Mouse (Mus musculus): Measurements from ENCODE around the gene Gm1043. TPM values are rescaled to one million over a fixed set of nuclear protein-coding genes. Genes with fewer than 3 reads are reported as not detected.
A peak's percentile ranks its signal among the peaks of the same experiment; 100 is the strongest.

The Gm1043 gene
- polyA plus RNA-seq, 1 experiment, result not detected

DNA sequence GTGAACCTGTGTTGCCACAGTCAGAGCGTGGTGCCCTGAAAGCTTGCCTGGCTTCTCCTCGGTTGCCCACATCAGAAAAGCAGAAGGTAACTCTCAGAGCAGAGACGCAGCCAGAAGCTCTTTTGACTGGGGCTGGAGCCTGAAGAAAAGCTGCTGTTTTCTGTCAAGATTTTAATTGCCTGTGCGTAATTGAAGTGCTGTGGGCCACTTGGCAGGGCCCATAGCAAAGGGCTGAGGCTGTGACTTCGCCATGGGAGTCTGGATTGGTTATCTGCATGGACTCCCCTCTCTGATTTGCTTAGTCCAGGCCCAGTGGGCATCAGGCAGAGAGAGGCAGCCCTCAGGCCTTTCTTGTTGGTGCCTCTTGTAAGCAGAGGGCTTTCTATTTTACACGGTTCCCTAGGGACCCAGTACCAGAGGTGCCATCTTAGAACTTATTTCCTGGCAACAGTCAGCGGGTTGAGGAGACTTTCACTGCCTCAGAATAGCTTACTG, 36.1 kb downstream of the Gm1043 start:
- H3K4me1 ChIP-seq (ENCODE audit: control insufficient read depth, insufficient read depth, insufficient read length, low read length), result no peaks in the 10 kb centered on the region
- no peak overlapping the region for H3K4me3 ChIP-seq (ENCODE audit: insufficient read depth, low read depth, low read length)
- H3K27ac ChIP-seq (replicated peaks; ENCODE audit: low read depth, low read length), result no peak overlapping the region

- no peak overlapping the region for H3K27ac ChIP-seq (replicated peaks; ENCODE audit: low read depth, low read length)
- no peaks in the 10 kb centered on the region for H3K4me1 ChIP-seq (ENCODE audit: control insufficient read depth, insufficient read depth, insufficient read length, low read length)
- H3K4me3 ChIP-seq (ENCODE audit: insufficient read depth, low read depth, low read length), result no peak overlapping the region
These were observed 46.7 kb downstream of the Gm1043 start for GRCm38 (mm10) chr5:37131841-37132240.

GRCm38 (mm10) chr5:37141745-37142144, 56.6 kb downstream of the Gm1043 start:
- Histone ChIP-seq H3K4me1 (ENCODE audit: control insufficient read depth, insufficient read depth, insufficient read length, low read length) (no peaks in the 10 kb centered on the region), H3K27ac (replicated peaks; ENCODE audit: low read depth, low read length) (no peak overlapping the region), H3K4me3 (ENCODE audit: insufficient read depth, low read depth, low read length) (no peak overlapping the region)

- Histone ChIP-seq H3K27ac (replicated peaks; ENCODE audit: low read depth, low read length) (no peak overlapping the region), H3K4me1 (ENCODE audit: control insufficient read depth, insufficient read depth, insufficient read length, low read length) (no peaks in the 10 kb centered on the region), H3K4me3 (ENCODE audit: insufficient read depth, low read depth, low read length) (no peak overlapping the region)
These were observed 62.4 kb downstream of the Gm1043 start for GRCm38 (mm10) chr5:37147536-37147935.

DNA sequence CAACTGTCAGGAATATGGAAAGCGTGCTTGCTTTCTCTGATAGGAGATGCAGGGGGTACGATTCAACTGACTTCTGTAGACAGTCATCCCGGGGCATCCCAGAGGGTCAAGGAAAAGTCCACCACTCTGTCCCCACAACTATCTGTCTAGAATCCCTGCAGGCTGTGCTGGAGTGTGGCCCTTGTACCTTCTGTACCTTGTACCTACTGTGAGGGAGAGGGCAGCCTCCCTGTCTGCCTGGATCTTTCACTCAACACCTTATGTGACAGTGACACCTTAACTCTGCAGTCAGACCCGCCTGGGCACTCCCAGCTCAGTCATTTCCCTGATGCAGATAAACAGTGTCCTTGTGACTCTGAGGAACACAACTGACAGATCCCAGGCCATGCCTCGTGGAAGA, 65.5 kb downstream of the Gm1043 start:
- Histone ChIP-seq H3K27ac (replicated peaks; ENCODE audit: low read depth, low read length) (no peak overlapping the region), H3K4me3 (ENCODE audit: insufficient read depth, low read depth, low read length) (no peak overlapping the region), H3K4me1 (ENCODE audit: control insufficient read depth, insufficient read depth, insufficient read length, low read length) (no peaks in the 10 kb centered on the region)

DNA sequence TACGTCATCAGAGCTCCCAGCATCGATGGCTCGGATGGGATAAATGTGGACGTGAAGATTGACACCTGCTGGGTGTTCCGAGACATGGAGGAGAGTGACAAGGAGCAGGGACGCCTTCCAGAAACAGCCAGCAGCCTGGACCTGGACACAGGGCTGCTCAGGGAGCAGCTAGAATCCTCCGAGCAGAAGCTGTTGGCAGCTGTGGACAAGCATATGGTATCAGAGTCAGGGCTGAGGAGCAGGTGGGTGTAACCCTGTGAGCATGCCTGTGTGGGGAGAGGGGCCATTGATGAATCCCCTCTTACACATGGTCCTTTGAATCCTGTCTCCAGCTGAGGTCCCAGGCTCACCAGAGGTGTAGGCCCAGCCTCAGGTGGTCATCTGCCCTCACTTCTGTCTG, 69.3 kb downstream of the Gm1043 start:
- no peak overlapping the region for H3K27ac ChIP-seq (replicated peaks; ENCODE audit: low read depth, low read length)
- H3K4me1 ChIP-seq (ENCODE audit: control insufficient read depth, insufficient read depth, insufficient read length, low read length), result no peaks in the 10 kb centered on the region
- no peak overlapping the region for H3K4me3 ChIP-seq (ENCODE audit: insufficient read depth, low read depth, low read length)

- no peak overlapping the region for H3K4me3 ChIP-seq (ENCODE audit: insufficient read depth, low read depth, low read length)
- H3K27ac ChIP-seq (replicated peaks; ENCODE audit: low read depth, low read length), result no peak overlapping the region
- H3K4me1 ChIP-seq (ENCODE audit: control insufficient read depth, insufficient read depth, insufficient read length, low read length), result no peaks in the 10 kb centered on the region
These were observed 73.2 kb downstream of the Gm1043 start for GRCm38 (mm10) chr5:37158408-37158807.

- Histone ChIP-seq H3K27ac (replicated peaks; ENCODE audit: low read depth, low read length) (no peak overlapping the region), H3K4me1 (ENCODE audit: control insufficient read depth, insufficient read depth, insufficient read length, low read length) (no peaks in the 10 kb centered on the region), H3K4me3 (ENCODE audit: insufficient read depth, low read depth, low read length) (0 out of 2 replicates have a peak overlapping the region, but pooled peaks have one; percentile 1)
These were observed 78.0 kb downstream of the Gm1043 start for GRCm38 (mm10) chr5:37162871-37163781.

DNA sequence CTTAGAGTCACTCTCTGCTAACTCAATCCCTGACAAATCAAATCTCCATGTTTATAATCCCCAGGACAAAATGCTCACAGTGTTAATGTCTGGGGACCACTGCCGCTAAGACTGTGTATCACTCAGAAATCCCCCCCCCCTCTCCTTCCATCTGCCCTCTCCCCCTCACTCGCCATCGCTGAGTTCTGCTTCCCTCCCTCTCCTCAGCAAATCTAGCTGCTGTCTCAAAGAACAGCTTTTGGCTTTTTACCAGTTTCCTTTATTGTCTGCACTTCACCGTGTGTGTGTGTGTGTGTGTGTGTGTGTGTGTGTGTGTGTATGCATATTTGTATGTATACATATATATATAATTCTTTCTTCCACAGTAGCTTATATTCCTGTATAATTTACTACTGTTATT, 91.3 kb downstream of the Gm1043 start:
- Histone ChIP-seq H3K4me1 (ENCODE audit: control insufficient read depth, insufficient read depth, insufficient read length, low read length) (no peaks in the 10 kb centered on the region), H3K27ac (replicated peaks; ENCODE audit: low read depth, low read length) (no peak overlapping the region), H3K4me3 (ENCODE audit: insufficient read depth, low read depth, low read length) (no peak overlapping the region)

GRCm38 (mm10) chr5:37177061-37177460, 91.9 kb downstream of the Gm1043 start:
- H3K4me1 ChIP-seq (ENCODE audit: control insufficient read depth, insufficient read depth, insufficient read length, low read length), result no peaks in the 10 kb centered on the region
- no peak overlapping the region for H3K4me3 ChIP-seq (ENCODE audit: insufficient read depth, low read depth, low read length)
- H3K27ac ChIP-seq (replicated peaks; ENCODE audit: low read depth, low read length), result no peak overlapping the region

- H3K4me3 ChIP-seq (ENCODE audit: insufficient read depth, low read depth, low read length), result no peak overlapping the region
- H3K27ac ChIP-seq (replicated peaks; ENCODE audit: low read depth, low read length), result no peak overlapping the region
- no peaks in the 10 kb centered on the region for H3K4me1 ChIP-seq (ENCODE audit: control insufficient read depth, insufficient read depth, insufficient read length, low read length)
These were observed 93.6 kb downstream of the Gm1043 start for GRCm38 (mm10) chr5:37178811-37179210.

GRCm38 (mm10) chr5:37179872-37180271, 94.7 kb downstream of the Gm1043 start:
- Histone ChIP-seq H3K27ac (replicated peaks; ENCODE audit: low read depth, low read length) (no peak overlapping the region), H3K4me1 (ENCODE audit: control insufficient read depth, insufficient read depth, insufficient read length, low read length) (no peaks in the 10 kb centered on the region), H3K4me3 (ENCODE audit: insufficient read depth, low read depth, low read length) (no peak overlapping the region)

DNA sequence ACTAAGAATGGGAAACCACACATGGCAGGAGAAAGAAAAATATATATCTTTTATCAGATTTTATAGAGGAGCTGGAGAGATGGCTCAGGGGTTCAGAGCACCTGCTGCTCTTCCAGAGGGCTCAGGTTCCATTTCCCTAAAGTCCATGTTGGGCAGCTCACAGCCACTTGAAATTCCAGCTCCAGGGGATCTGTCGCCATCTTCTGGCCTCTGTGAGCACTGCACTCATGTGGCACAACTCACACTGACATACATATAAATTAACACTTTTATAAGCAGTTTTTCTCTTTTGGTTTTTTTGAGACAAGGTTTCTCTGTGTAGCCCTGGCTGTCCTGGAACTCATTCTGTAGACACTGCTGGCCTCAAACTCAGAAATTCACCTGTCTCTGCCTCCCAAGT, 95.5 kb downstream of the Gm1043 start:
- no peak overlapping the region for H3K27ac ChIP-seq (replicated peaks; ENCODE audit: low read depth, low read length)
- H3K4me3 ChIP-seq (ENCODE audit: insufficient read depth, low read depth, low read length), result no peak overlapping the region
- H3K4me1 ChIP-seq (ENCODE audit: control insufficient read depth, insufficient read depth, insufficient read length, low read length), result no peaks in the 10 kb centered on the region

DNA sequence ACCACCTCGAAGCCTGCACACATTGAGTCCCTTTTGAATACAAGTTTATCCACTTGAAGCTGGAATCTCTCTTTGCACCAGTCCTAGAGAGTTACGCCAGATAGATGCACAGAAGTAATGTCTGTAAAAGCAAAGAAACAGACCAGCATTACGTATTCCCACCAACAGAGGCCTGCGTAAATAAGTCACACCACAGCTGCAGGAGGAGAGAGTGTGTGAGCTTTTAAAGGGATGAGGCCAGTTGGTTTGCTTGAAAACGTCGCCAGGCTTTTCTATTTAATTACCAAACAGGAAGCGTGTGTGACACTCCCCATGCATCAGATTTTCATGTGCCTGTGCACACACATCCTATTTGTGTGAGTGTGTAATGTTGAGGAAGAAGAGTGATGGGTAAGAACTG, 99.4 kb downstream of the Gm1043 start:
- Histone ChIP-seq H3K4me1 (ENCODE audit: control insufficient read depth, insufficient read depth, insufficient read length, low read length) (no peaks in the 10 kb centered on the region), H3K4me3 (ENCODE audit: insufficient read depth, low read depth, low read length) (no peak overlapping the region), H3K27ac (replicated peaks; ENCODE audit: low read depth, low read length) (no peak overlapping the region)

DNA sequence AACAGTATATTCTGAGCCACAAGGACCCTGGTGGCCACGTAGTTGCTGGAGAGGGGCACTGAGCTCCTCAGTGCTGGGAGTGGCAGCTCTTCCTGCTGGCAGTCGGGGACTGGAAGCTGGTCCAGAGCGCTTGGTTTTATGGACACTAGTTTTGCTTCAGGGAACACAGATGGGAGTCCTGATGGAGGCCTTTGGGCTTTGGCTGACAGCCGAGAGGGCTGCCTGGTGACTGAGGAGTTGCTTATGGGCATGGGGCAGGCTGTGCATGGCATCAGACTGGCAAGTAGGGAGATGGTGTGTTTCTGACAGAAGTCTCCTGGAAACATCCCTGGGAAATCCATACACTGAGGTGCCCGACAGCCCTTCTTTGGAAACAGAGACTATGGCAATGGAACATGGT, 105.2 kb downstream of the Gm1043 start:
- no peaks in the 10 kb centered on the region for H3K4me1 ChIP-seq (ENCODE audit: control insufficient read depth, insufficient read depth, insufficient read length, low read length)
- H3K27ac ChIP-seq (replicated peaks; ENCODE audit: low read depth, low read length), result no peak overlapping the region
- no peak overlapping the region for H3K4me3 ChIP-seq (ENCODE audit: insufficient read depth, low read depth, low read length)

DNA sequence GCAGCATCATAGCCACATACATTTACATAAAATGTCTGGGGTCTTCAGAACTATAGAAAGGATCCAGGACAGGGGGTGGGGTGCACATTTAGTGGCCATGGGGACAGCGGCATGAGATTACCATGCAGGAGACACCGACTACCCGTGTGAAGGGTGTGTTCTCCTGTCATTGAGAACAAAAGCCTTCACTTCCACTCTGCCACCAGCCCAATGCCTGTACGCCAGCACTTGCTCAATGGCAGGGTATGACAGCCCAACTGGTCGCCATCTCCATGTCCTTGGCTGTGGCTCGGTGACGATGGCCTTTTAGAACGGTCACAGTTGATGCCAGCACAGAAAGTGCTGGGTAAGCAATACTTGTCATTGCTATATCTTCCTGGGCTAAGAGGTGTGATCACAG, 111.0 kb downstream of the Gm1043 start:
- Histone ChIP-seq H3K27ac (replicated peaks; ENCODE audit: low read depth, low read length) (no peak overlapping the region), H3K4me1 (ENCODE audit: control insufficient read depth, insufficient read depth, insufficient read length, low read length) (no peaks in the 10 kb centered on the region), H3K4me3 (ENCODE audit: insufficient read depth, low read depth, low read length) (no peak overlapping the region)
